Mouse (Mus musculus): ENCODE results near the gene Rpa1.
A peak's percentile ranks its signal among the peaks of the same experiment; 100 is the strongest.
"Not testable (repeated sequence)": the region's sequence is repeated elsewhere in the genome, so short reads cannot be mapped to it uniquely, and the experiment has no call there.

Gene Rpa1

GRCm38 (mm10) chr11:75348199-75348889, at the start of gene Rpa1, which contains the start of gene Smyd4:
Gene Rpa1, minus strand, starts transcription at chr11:75348324.
Gene Smyd4, plus strand, starts transcription at chr11:75348433.
- peak; percentile 97 for DNase-seq (ENCODE audit: low spot score in 2 of 2)

GRCm38 (mm10) chr11:75397452-75397851, 49.3 kb upstream of the Rpa1 start:
- DNase-seq (ENCODE audit: low spot score in 2 of 2): no peak

- no peak for DNase-seq (ENCODE audit: low spot score in 2 of 2)
These were observed 47.5 kb upstream of the Rpa1 start for GRCm38 (mm10) chr11:75395611-75396010.

- DNase-seq (ENCODE audit: low spot score in 2 of 2): not testable (repeated sequence)
These were observed 35.4 kb upstream of the Rpa1 start for GRCm38 (mm10) chr11:75383529-75383928.

- DNase-seq (ENCODE audit: low spot score in 2 of 2): not testable (repeated sequence)
These were observed 30.7 kb upstream of the Rpa1 start for GRCm38 (mm10) chr11:75378786-75379185.

- no peak for DNase-seq (ENCODE audit: low spot score in 2 of 2)
These were observed 29.0 kb upstream of the Rpa1 start for GRCm38 (mm10) chr11:75377125-75377524.

GRCm38 (mm10) chr11:75355475-75355874, 7.4 kb upstream of the Rpa1 start:
- DNase-seq (ENCODE audit: low spot score in 2 of 2): no peak

- DNase-seq (ENCODE audit: low spot score in 2 of 2): peak in 1 of 2 experiments; percentile 12
These were observed 3.1 kb upstream of the Rpa1 start for GRCm38 (mm10) chr11:75351225-75351624.

GRCm38 (mm10) chr11:75348890-75349261, 752 bp upstream of the Rpa1 start:
- peak in 1 of 2 experiments; percentile 21 for DNase-seq (ENCODE audit: low spot score in 2 of 2)

GRCm38 (mm10) chr11:75347596-75347995, 528 bp downstream of the Rpa1 start:
- no peak for DNase-seq (ENCODE audit: low spot score in 2 of 2)

- peak in 1 of 2 experiments; percentile 18 for DNase-seq (ENCODE audit: low spot score in 2 of 2)
These were observed 937 bp downstream of the Rpa1 start for GRCm38 (mm10) chr11:75347188-75347585.

GRCm38 (mm10) chr11:75346556-75347187, 1.5 kb downstream of the Rpa1 start:
- peak in 1 of 2 experiments; percentile 9 for DNase-seq (ENCODE audit: low spot score in 2 of 2)

- DNase-seq (ENCODE audit: low spot score in 2 of 2): peak in 1 of 2 experiments; percentile 5
These were observed 3.4 kb downstream of the Rpa1 start for GRCm38 (mm10) chr11:75344716-75345115.

GRCm38 (mm10) chr11:75344163-75344562, 4.0 kb downstream of the Rpa1 start:
- DNase-seq (ENCODE audit: low spot score in 2 of 2): peak in 1 of 2 experiments; percentile 4

GRCm38 (mm10) chr11:75343096-75343495, 5.0 kb downstream of the Rpa1 start:
- DNase-seq (ENCODE audit: low spot score in 2 of 2): peak in 1 of 2 experiments; percentile 9

GRCm38 (mm10) chr11:75340698-75341345, 7.3 kb downstream of the Rpa1 start:
- peak in 1 of 2 experiments; percentile 11 for DNase-seq (ENCODE audit: low spot score in 2 of 2)

- DNase-seq (ENCODE audit: low spot score in 2 of 2): no peak
These were observed 8.0 kb downstream of the Rpa1 start for GRCm38 (mm10) chr11:75340076-75340475.

GRCm38 (mm10) chr11:75337246-75337645, 10.9 kb downstream of the Rpa1 start:
- no peak for DNase-seq (ENCODE audit: low spot score in 2 of 2)

GRCm38 (mm10) chr11:75336676-75337075, 11.4 kb downstream of the Rpa1 start:
- no peak for DNase-seq (ENCODE audit: low spot score in 2 of 2)

GRCm38 (mm10) chr11:75325969-75326311, 22.2 kb downstream of the Rpa1 start:
- DNase-seq (ENCODE audit: low spot score in 2 of 2): no peak

- no peak for DNase-seq (ENCODE audit: low spot score in 2 of 2)
These were observed 22.8 kb downstream of the Rpa1 start for GRCm38 (mm10) chr11:75325116-75325968.

GRCm38 (mm10) chr11:75324433-75324832, 23.7 kb downstream of the Rpa1 start:
- DNase-seq (ENCODE audit: low spot score in 2 of 2): peak in 1 of 2 experiments; percentile 22
